21 mouse cellular contexts compared by ENCODE assay signal in the genomic region with DNA sequence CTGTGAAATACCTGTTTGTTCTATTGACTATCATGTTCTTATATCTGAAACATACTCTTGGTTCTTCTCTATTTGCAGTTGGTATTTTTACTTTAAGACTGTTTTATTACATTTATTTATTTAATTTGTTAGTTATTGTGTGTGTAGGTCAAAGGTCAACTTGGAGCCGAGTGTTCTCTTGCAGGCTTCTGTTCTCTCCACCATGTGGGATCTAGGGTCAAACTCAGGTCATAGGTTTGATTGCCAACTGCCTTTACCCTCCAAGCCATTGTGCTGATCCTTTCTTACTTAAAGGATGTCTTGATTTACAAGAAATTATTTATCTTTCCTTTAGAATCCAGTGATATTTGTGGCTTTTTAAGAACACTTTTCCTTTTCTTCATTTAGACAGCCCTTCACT. TPM values are rescaled to one million over a fixed set of nuclear protein-coding genes. Genes with fewer than 3 reads are reported as not detected.
A peak's percentile ranks its signal among the peaks of the same experiment; 100 is the strongest.
DNase-seq lines count a peak whose midpoint lies in the region.
"Had no signal": no experiment of that assay in that cellular context is flagged by ENCODE, and none has a peak within 500 bp of the region (broad histone marks: within the 10 kb centered on the region; RNA-seq: fewer than 3 reads in every experiment).

No protein-coding gene starts in this region.

- 0 out of 2 replicates have a peak overlapping the region, but pooled peaks have one; percentile 44 for H3K27ac ChIP-seq in embryonic facial prominence, embryonic 10.5 days (replicated peaks)
- H3K27ac ChIP-seq: forebrain, embryonic 15.5 days; heart, embryonic 13.5 days; midbrain, embryonic 13.5 days had no signal

- peaks cover 21% of the 10 kb centered on the region for H3K4me1 ChIP-seq in embryonic facial prominence, embryonic 10.5 days

- intact Hi-C loops in heart, postnatal 36 days (cut with DNase I): no loop called here

- no peaks in the 10 kb centered on the region for H3K27me3 ChIP-seq in embryonic facial prominence, embryonic 10.5 days (replicated peaks; ENCODE audit: low read depth, poor library complexity, severe bottlenecking)
- H3K27me3 ChIP-seq: forebrain, embryonic 15.5 days; heart, embryonic 13.5 days; midbrain, embryonic 13.5 days had no signal

- no peaks in the 10 kb centered on the region for H3K9me3 ChIP-seq in embryonic facial prominence, embryonic 10.5 days
- H3K9me3 ChIP-seq: forebrain, embryonic 15.5 days; heart, embryonic 13.5 days; midbrain, embryonic 13.5 days had no signal

- peaks cover 94% of the 10 kb centered on the region for H3K36me3 ChIP-seq in embryonic facial prominence, embryonic 10.5 days (replicated peaks)

- DNase-seq in heart, adult 11 months: peak; percentile 46
- no peak for DNase-seq in heart, postnatal 36 days
- peak; percentile 34 to 51 for DNase-seq in kidney, postnatal 36 days
- DNase-seq in kidney, postnatal 10 days: no peak
- DNase-seq in adipocyte (ENCODE audit: low spot score): peak; percentile 52
- DNase-seq in embryonic facial prominence, embryonic 10.5 days (ENCODE audit: low spot score): no peak
- no peak for DNase-seq in urinary bladder, postnatal 10 days (ENCODE audit: low spot score)
- DNase-seq in urinary bladder, adult 2 months (ENCODE audit: low spot score): no peak
- DNase-seq: cerebellum, adult 11-12 months; cerebellum, postnatal 10 days; gastrocnemius, postnatal 14 days; heart, adult 18-20 months; heart, postnatal 14 days; kidney, adult 18-20 months; kidney, postnatal 25 days; lung, adult 18-20 months; lung, postnatal 10 days; thymus, postnatal 14 days had no signal

- H3K4me3 ChIP-seq in embryonic facial prominence, embryonic 10.5 days: no peak overlapping the region
- H3K4me3 ChIP-seq: forebrain, embryonic 15.5 days; heart, embryonic 13.5 days; midbrain, embryonic 13.5 days had no signal

- WGBS in embryonic facial prominence, embryonic 10.5 days: 4% methylated on average over 1 of the region's 1 CpGs

RNA-seq across cellular contexts. Expression of a gene that starts 12.3 kb away (rescaled TPM):
- total RNA-seq in heart, postnatal 36 days (2021): 100 to 1,000 TPM in 1 of 2 experiments, 10 to 100 TPM in 1; 91.5 to 111 TPM
- 1,556 and 1,753 TPM in 2 replicates for polyA plus RNA-seq in embryonic facial prominence, embryonic 10.5 days (2016; fragmentation: Nextera tagmentation; extraction: Ambion mirVana)
- 230 and 291 TPM in 2 replicates for polyA plus RNA-seq in urinary bladder, adult 2 months (2012; rRNA removed)

RNA-seq across cellular contexts. Expression of a gene that starts 12.5 kb away (rescaled TPM):
- 10 to 100 TPM; 18.3 to 18.6 TPM for total RNA-seq in heart, postnatal 36 days (2021)
- 76.3 and 78.3 TPM in 2 replicates for polyA plus RNA-seq in embryonic facial prominence, embryonic 10.5 days (2016; fragmentation: Nextera tagmentation; extraction: Ambion mirVana)
- polyA plus RNA-seq in urinary bladder, adult 2 months (2012; rRNA removed): 16.9 and 21.6 TPM in 2 replicates

Comparison
In these comparisons a context has a peak if more than half of its experiments do, and no peak if none do; other contexts are left out.
1. DNase-seq: peak in heart, adult 11 months (single experiment), kidney, postnatal 36 days (2 of 2) and adipocyte (single experiment); none in heart, postnatal 36 days (0 of 2), kidney, postnatal 10 days (single experiment), embryonic facial prominence, embryonic 10.5 days (single experiment), urinary bladder, postnatal 10 days (single experiment) and urinary bladder, adult 2 months (single experiment).